Mouse (Mus musculus) thymus, postnatal 10 days (tissue): ENCODE data around the gene Wipi1.

ENCODE experiments used
- DNase-seq, 2 experiments: peaks; one replicate each; pipeline ENCODE4 v3.0.0; 2021; ENCODE audit warnings: low spot score in 2 of 2

Wipi1 gene

GRCm38 (mm10) chr11:109539290-109539689, 72.5 kb downstream of the Wipi1 start:
- DNase-seq: no peak

GRCm38 (mm10) chr11:109536939-109537338, 74.8 kb downstream of the Wipi1 start:
- DNase-seq: no peak

GRCm38 (mm10) chr11:109535966-109536365, 75.8 kb downstream of the Wipi1 start:
- DNase-seq: no peak

GRCm38 (mm10) chr11:109530030-109530429, 81.7 kb downstream of the Wipi1 start:
- no peak for DNase-seq

GRCm38 (mm10) chr11:109525571-109525970, 86.2 kb downstream of the Wipi1 start:
- DNase-seq: no peak

- DNase-seq: no peak
Measured at GRCm38 (mm10) chr11:109524869-109525268, 86.9 kb downstream of the Wipi1 start.
